Mouse (Mus musculus) hindbrain, embryonic 13.5 days (tissue): ENCODE results near the gene Zfp94. TPM values are rescaled to one million over a fixed set of nuclear protein-coding genes. Genes with fewer than 3 reads are reported as not detected.

Experiments
- ATAC-seq: fragments of 200-750 bp; cut with Nextera tagmentation; 2 replicates; pipeline ENCODE4 v1.8.0; 2017; ENCODE audit warnings: moderate TSS enrichment; ENCODE audit not compliant: low FRiP score
- H3K27ac ChIP-seq: fragments of 300-500 bp; sonication (generic); 2 replicates; pipeline ENCODE4 v1.5.1; 2015; ENCODE audit warnings: inconsistent platforms, mild to moderate bottlenecking, moderate library complexity
- H3K27me3 ChIP-seq: fragments of 300-500 bp; sonication (generic); 2 replicates; pipeline ENCODE4 v1.6.1; 2015; ENCODE audit warnings: mild to moderate bottlenecking, inconsistent platforms
- H3K36me3 ChIP-seq: fragments of 300-500 bp; sonication (generic); 2 replicates; pipeline ENCODE4 v1.6.1; 2015; ENCODE audit warnings: mild to moderate bottlenecking, inconsistent platforms
- H3K4me1 ChIP-seq: fragments of 300-500 bp; sonication (generic); replicated peaks from 2 replicates; pipeline ENCODE4 v1.6.1; 2015; ENCODE audit warnings: inconsistent platforms
- H3K4me2 ChIP-seq: fragments of 300-500 bp; sonication (generic); 2 replicates; pipeline ENCODE4 v1.6.1; 2015; ENCODE audit warnings: inconsistent platforms, mild to moderate bottlenecking, moderate library complexity
- H3K4me3 ChIP-seq: fragments of 300-500 bp; sonication (generic); 2 replicates; pipeline ENCODE4 v1.5.1; 2015; ENCODE audit warnings: mild to moderate bottlenecking, inconsistent platforms
- H3K9ac ChIP-seq: fragments of 300-500 bp; sonication (generic); 2 replicates; pipeline ENCODE4 v1.6.1; 2015; ENCODE audit warnings: mild to moderate bottlenecking, inconsistent platforms
- H3K9me3 ChIP-seq: fragments of 300-500 bp; sonication (generic); 2 replicates; pipeline ENCODE4 v1.6.1; 2016; ENCODE audit warnings: inconsistent platforms
- WGBS: fragments of 180-500 bp; shearing (Covaris S2); methylation state at CpG from one replicate; pipeline ENCODE4 v1.1.7; 2015; 5-methylcytosine and 5-hydroxymethylcytosine counted together
- polyA plus RNA-seq: library from polyadenylated mRNA; unstranded; fragments of >200 nt; fragmentation: Nextera tagmentation; extraction: Ambion mirVana; gene quantifications from 2 replicates; pipeline ENCODE4 v1.2.1, GENCODE M21; 2015

Zfp94 gene
- polyA plus RNA-seq, 1 experiment from 2014 or later = 18.5 TPM

DNA sequence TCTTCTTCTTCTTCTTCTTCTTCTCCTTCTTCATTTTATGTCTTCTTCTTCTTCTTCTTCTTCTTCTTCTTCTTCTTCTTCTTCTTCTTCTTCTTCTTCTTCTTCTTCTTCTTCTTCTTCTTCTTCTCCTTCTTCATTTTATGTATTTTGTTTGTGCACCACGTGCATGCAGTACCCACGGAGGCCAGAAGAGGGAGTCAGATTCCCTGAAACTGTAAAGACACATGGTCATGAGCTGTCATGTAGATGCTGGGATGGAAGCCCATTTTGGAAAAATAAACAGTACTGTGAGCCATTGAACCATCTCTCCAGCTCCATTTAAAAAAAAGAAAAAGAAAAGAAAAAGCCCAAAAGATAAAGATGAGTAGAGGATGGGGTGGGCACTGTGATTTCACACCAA, 21.8 kb upstream of the Zfp94 start:
- Histone ChIP-seq H3K4me3 (no peak overlapping the region), H3K9ac (no peak overlapping the region), H3K4me1 (no peaks in the 10 kb centered on the region), H3K27me3 (peaks cover 20% of the 10 kb centered on the region), H3K9me3 (0 out of 2 replicates have a peak, but pooled peaks cover 4% of the 10 kb centered on the region), H3K36me3 (no peaks in the 10 kb centered on the region), H3K27ac (no peak overlapping the region), H3K4me2 (no peak overlapping the region)
- no peak for ATAC-seq
- 44% methylated on average over 2 of the region's 2 CpGs for WGBS

- 20% methylated on average over 5 of the region's 5 CpGs for WGBS
- no peak overlapping the region for H3K9ac ChIP-seq
- H3K4me2 ChIP-seq = no peak overlapping the region
- no peaks in the 10 kb centered on the region for H3K4me1 ChIP-seq
- H3K9me3 ChIP-seq = 0 out of 2 replicates have a peak, but pooled peaks cover 4% of the 10 kb centered on the region
- peak; percentile 66; the same call in 1 of the 2 replicates for ATAC-seq
- no peak overlapping the region for H3K27ac ChIP-seq
- H3K4me3 ChIP-seq = no peak overlapping the region
- H3K27me3 ChIP-seq = peaks cover 27% of the 10 kb centered on the region
- no peaks in the 10 kb centered on the region for H3K36me3 ChIP-seq
These were observed 19.3 kb upstream of the Zfp94 start for GRCm38 (mm10) chr7:24335699-24336309.

DNA sequence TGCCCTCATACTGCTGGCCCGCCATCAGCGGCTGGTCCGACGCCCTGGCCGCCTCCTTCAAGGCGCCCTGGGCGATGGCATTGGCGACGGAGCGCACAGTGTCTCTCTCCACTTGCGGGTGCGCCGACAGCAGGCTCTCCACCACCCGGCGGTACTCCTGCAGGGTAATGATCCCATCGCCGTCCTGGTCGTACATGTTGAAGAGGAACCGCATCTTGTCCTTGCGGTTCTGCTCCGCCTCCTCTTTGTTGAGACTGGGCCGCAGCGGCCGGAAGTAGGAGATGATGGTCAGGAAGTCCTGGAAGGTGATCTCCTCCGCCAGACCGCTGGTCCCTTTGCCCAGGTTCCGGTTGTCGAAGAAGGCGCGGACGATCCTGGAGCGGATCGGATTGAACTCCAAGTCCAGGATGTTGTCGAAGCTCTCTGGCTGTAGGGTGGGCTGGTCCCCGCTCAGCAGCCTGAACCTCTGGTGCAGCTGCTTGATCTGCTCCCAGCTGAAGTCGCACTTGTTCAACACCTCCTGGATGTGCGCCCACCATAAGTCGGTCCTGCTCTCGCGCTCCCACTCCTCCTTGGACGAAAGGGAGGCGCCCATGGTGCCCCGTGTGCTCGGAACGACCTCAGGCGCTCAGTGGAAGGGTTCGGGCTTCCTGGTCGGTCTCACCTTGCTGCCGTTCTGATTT, 17.0 kb upstream of the Zfp94 start, which contains the start of gene Tescl:
TSS of gene Tescl (minus strand) at position 633 of the 683 bp plus-strand sequence.
- no peak within 1 kb of the TSS for H3K27ac ChIP-seq
- no peak within 1 kb of the TSS for H3K9ac ChIP-seq
- no peaks in the 10 kb centered on the region for H3K9me3 ChIP-seq
- H3K4me2 ChIP-seq = no peak within 1 kb of the TSS
- ATAC-seq = no peak
- no peak within 1 kb of the TSS for H3K4me3 ChIP-seq
- H3K4me1 ChIP-seq = no peaks in the 10 kb centered on the region
- H3K36me3 ChIP-seq = no peaks in the 10 kb centered on the region
- H3K27me3 ChIP-seq = peaks cover 27% of the 10 kb centered on the region
- WGBS = 55% methylated on average over 49 of the region's 49 CpGs

DNA sequence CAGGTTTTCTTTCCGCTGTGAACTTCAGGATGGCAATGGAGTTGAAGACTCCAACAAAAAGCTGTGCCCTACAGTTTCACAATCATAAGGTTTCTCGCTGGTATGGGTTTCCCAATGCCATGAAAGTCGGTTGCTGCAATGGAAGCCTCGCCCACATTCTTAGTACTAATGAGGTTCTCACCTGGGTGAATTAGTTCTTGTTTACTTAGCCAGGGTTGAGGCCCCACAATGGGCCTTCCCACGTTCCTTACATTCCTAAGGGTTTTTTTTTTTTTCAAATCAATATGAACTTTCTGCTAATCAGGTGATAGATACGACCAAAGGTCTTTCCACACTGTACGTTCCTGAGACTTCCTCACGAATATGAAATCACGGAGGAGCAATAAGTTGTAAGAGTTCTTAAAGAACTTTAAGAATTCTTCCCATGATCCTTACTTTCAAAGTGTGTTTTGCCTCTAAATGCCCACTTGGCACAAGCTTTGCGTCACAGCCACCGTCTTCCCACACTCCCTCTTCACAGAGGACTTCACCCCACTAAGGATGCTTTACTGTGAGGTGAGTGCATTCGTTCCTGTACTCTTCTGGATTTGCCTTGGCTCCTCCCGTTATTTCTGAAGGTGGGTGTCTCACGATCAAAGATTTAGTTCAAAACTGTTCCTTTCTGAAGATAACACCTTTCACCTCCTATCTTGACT, 11.0 kb upstream of the Zfp94 start:
- H3K9me3 ChIP-seq = peaks cover 11% of the 10 kb centered on the region; the same call in 1 of the 2 replicates
- 92% methylated on average over 14 of the region's 14 CpGs for WGBS
- H3K4me2 ChIP-seq = no peak overlapping the region
- no peak for ATAC-seq
- no peak overlapping the region for H3K27ac ChIP-seq
- no peaks in the 10 kb centered on the region for H3K36me3 ChIP-seq
- no peak overlapping the region for H3K9ac ChIP-seq
- no peaks in the 10 kb centered on the region for H3K27me3 ChIP-seq
- peaks cover 15% of the 10 kb centered on the region for H3K4me1 ChIP-seq
- H3K4me3 ChIP-seq = no peak overlapping the region

- Histone ChIP-seq H3K9ac (peak overlapping the region; percentile 56), H3K36me3 (no peaks in the 10 kb centered on the region), H3K27me3 (no peaks in the 10 kb centered on the region), H3K4me1 (peaks cover 15% of the 10 kb centered on the region), H3K4me3 (peak overlapping the region; percentile 30), H3K4me2 (peak overlapping the region; percentile 53), H3K9me3 (peaks cover 11% of the 10 kb centered on the region; the same call in 1 of the 2 replicates), H3K27ac (peak overlapping the region; percentile 50; the same call in 1 of the 2 replicates)
- peak; percentile 77 for ATAC-seq
- 35% methylated on average over 20 of the region's 20 CpGs for WGBS
These were observed 10.0 kb upstream of the Zfp94 start for GRCm38 (mm10) chr7:24326273-24327135.

DNA sequence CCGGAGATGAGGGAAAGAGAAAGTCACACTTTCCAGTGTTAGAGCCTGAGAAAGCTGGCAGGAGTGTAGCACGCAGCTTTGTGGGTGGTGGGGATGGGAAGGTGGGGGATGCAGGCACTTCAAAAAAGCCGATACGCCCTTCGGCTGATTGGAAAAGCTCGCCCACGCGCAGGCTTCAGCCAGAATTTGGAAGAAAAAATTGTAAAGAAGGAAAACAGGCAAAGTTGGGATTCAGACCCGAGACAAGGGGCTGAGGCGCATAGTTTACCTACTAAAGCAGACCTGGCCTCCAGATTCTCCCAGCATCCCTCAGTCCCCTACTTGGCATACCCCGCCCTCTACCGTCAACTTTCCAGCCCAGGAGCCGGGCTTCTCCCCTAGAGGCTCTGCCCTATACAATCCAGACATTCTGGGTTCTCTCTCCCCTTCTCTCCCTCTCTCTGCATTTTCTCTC, 9.2 kb upstream of the Zfp94 start:
- H3K27ac ChIP-seq = peak overlapping the region; percentile 50; the same call in 1 of the 2 replicates
- no peaks in the 10 kb centered on the region for H3K27me3 ChIP-seq
- H3K4me2 ChIP-seq = peak overlapping the region; percentile 53
- H3K4me1 ChIP-seq = peaks cover 15% of the 10 kb centered on the region
- peak; percentile 67; the same call in 1 of the 2 replicates for ATAC-seq
- WGBS = 6% methylated on average over 13 of the region's 13 CpGs
- peaks cover 11% of the 10 kb centered on the region; the same call in 1 of the 2 replicates for H3K9me3 ChIP-seq
- H3K4me3 ChIP-seq = peak overlapping the region; percentile 30
- H3K36me3 ChIP-seq = no peaks in the 10 kb centered on the region
- H3K9ac ChIP-seq = peak overlapping the region; percentile 56

GRCm38 (mm10) chr7:24325197-24325596, 8.7 kb upstream of the Zfp94 start:
- no peak overlapping the region for H3K9ac ChIP-seq
- peak overlapping the region; percentile 30; the same call in 1 of the 2 replicates for H3K4me3 ChIP-seq
- no peak for ATAC-seq
- H3K27me3 ChIP-seq = peaks cover 1% of the 10 kb centered on the region; the same call in 1 of the 2 replicates
- peaks cover 15% of the 10 kb centered on the region for H3K4me1 ChIP-seq
- peak overlapping the region; percentile 53 for H3K4me2 ChIP-seq
- WGBS = 88% methylated on average over 6 of the region's 6 CpGs
- H3K9me3 ChIP-seq = peaks cover 11% of the 10 kb centered on the region; the same call in 1 of the 2 replicates
- no peaks in the 10 kb centered on the region for H3K36me3 ChIP-seq
- H3K27ac ChIP-seq = peak overlapping the region; percentile 50; the same call in 1 of the 2 replicates

DNA sequence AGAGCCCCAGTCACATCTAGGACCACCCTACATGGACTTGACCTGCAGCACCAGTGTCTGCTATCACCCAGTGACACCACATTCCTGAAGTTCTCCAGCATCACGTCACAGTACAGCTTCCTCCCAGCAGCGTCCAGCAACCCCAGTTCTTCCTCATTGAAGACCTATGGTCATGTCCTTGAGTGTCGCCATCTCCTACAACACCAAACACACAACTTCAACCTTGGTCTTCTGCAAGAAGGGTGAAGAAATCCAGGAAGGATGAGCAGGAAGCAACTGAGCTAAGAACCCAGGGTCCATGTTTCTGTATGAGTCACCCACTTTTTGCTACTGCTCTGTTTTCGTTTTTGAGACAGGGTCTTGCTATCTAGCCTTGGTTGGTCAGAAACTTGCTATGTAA, 6.1 kb upstream of the Zfp94 start:
- ATAC-seq = no peak
- 81% methylated on average over 4 of the region's 4 CpGs for WGBS

DNA sequence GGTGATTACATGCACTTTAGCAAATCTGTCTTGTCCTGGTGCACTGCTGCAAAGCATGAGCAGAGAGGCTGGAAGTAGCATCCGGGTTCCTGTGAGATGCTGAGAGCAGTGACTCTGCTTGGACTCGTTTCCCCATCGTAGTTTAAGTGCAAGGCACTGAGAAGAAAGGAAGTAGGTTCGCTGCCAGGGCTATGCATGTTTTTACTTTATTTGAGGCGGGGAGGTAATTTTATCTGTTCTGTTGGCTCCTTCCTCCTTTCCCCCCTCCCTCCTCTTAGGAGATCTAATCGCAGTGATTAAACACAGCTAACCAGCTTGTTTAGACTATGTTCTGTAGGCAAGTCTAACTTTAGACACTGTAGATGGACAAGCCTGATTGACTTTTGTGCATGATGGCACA, 2.5 kb upstream of the Zfp94 start:
- peaks cover 4% of the 10 kb centered on the region; the same call in 1 of the 2 replicates for H3K9me3 ChIP-seq
- 0 out of 2 replicates have a peak overlapping the region, but pooled peaks have one; percentile 21 for H3K9ac ChIP-seq
- no peak overlapping the region for H3K4me3 ChIP-seq
- peaks cover 10% of the 10 kb centered on the region for H3K27me3 ChIP-seq
- no peak overlapping the region for H3K27ac ChIP-seq
- peaks cover 5% of the 10 kb centered on the region; the same call in 1 of the 2 replicates for H3K36me3 ChIP-seq
- 77% methylated on average over 6 of the region's 6 CpGs for WGBS
- ATAC-seq = no peak
- no peak overlapping the region for H3K4me2 ChIP-seq
- H3K4me1 ChIP-seq = peaks cover 11% of the 10 kb centered on the region

More for the DNA sequence above, 6.1 kb upstream of the Zfp94 start:
- H3K36me3 ChIP-seq = no peaks in the 10 kb centered on the region
- H3K4me1 ChIP-seq = peaks cover 15% of the 10 kb centered on the region
- H3K27me3 ChIP-seq = peaks cover 10% of the 10 kb centered on the region
- H3K4me3 ChIP-seq = no peak overlapping the region
- no peak overlapping the region for H3K4me2 ChIP-seq
- H3K27ac ChIP-seq = no peak overlapping the region
- no peak overlapping the region for H3K9ac ChIP-seq
- H3K9me3 ChIP-seq = peaks cover 11% of the 10 kb centered on the region; the same call in 1 of the 2 replicates

- H3K9me3 ChIP-seq = no peaks in the 10 kb centered on the region
- H3K4me1 ChIP-seq = peaks cover 11% of the 10 kb centered on the region
- 30% methylated on average over 29 of the region's 29 CpGs for WGBS
- peaks cover 28% of the 10 kb centered on the region for H3K36me3 ChIP-seq
- H3K27me3 ChIP-seq = peaks cover 10% of the 10 kb centered on the region
- peak overlapping the region; percentile 56 for H3K4me3 ChIP-seq
- H3K27ac ChIP-seq = peak overlapping the region; percentile 82
- ATAC-seq = peak; percentile 76
- peak overlapping the region; percentile 87 for H3K9ac ChIP-seq
- peak overlapping the region; percentile 72 for H3K4me2 ChIP-seq
These were observed 520 bp downstream of the Zfp94 start for GRCm38 (mm10) chr7:24315726-24316566.
